Mouse (Mus musculus) bone marrow, adult 2 months (tissue): ENCODE data around the gene Gm973. TPM values are rescaled to one million over a fixed set of nuclear protein-coding genes. Genes with fewer than 3 reads are reported as not detected.

Experiments
- H3K27ac ChIP-seq: fragments of 200-500 bp; 2 replicates; pipeline ENCODE4 v1.5.1; 2012; ENCODE audit warnings: low read depth, mild to moderate bottlenecking, control low read depth, inconsistent platforms, low read length; ENCODE audit not compliant: control insufficient read depth, poor library complexity, insufficient read depth
- H3K4me1 ChIP-seq: fragments of 200-500 bp; 2 replicates; pipeline ENCODE4 v1.6.1; 2011; ENCODE audit warnings: low read length; ENCODE audit not compliant: control insufficient read depth, insufficient read depth
- H3K4me3 ChIP-seq: fragments of 200-500 bp; replicated peaks from 2 replicates; pipeline ENCODE3; 2011; ENCODE audit warnings: mild to moderate bottlenecking, low read depth, low read length, control low read depth; ENCODE audit not compliant: control insufficient read depth
- CTCF ChIP-seq: fragments of 200-500 bp; IDR thresholded peaks from 2 replicates; pipeline ENCODE4 v1.5.1; 2011; ENCODE audit warnings: low read length, control low read depth; ENCODE audit not compliant: control insufficient read depth, insufficient read depth
- POLR2A ChIP-seq: fragments of 200-500 bp; IDR thresholded peaks from 2 replicates; pipeline ENCODE4 v1.6.1; 2011; ENCODE audit warnings: low read depth, mild to moderate bottlenecking, control low read depth, low read length, borderline replicate concordance; ENCODE audit not compliant: control insufficient read depth
- WGBS: fragments of 180-500 bp; shearing (Covaris S2); methylation state at CpG from one replicate; pipeline ENCODE4 v1.1.7; 2018; 5-methylcytosine and 5-hydroxymethylcytosine counted together
- polyA plus RNA-seq: library from polyadenylated mRNA; stranded (reverse); fragments of >200 nt; gene quantifications from 2 replicates; pipeline ENCODE4 v1.2.4, GENCODE M21; 2011; ENCODE audit warnings: low replicate concordance; ENCODE audit not compliant: missing spikeins, insufficient read depth, insufficient read length

Gene Gm973
- polyA plus RNA-seq, 1 experiment: not detected

DNA sequence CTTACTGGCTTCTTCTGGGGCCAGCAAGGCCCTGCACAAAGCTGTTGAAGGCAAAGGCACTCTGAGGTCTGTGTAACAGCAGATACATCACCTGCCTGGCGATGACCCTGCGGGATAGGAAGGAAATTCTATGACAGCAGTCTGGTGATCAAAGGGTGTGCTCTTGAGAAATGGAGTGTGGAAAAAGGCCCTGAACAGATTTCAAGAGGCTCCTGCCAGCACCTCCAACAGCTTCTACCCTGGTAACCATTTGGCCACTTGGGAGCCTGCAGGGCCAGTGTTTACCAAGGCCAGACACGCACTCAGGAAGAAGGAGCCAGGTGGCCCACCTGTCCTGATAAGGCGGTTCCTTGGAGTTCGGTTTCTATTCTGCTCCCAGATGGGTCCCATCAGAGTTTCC lies 63.3 kb downstream of the Gm973 start:
- Histone ChIP-seq H3K4me1 (no peaks in the 10 kb centered on the region), H3K27ac (no peak overlapping the region), H3K4me3 (no peak overlapping the region)
- 82% methylated on average over 5 of the region's 5 CpGs for WGBS
- no peak for TF ChIP-seq POLR2A
- TF ChIP-seq CTCF: no peak

DNA sequence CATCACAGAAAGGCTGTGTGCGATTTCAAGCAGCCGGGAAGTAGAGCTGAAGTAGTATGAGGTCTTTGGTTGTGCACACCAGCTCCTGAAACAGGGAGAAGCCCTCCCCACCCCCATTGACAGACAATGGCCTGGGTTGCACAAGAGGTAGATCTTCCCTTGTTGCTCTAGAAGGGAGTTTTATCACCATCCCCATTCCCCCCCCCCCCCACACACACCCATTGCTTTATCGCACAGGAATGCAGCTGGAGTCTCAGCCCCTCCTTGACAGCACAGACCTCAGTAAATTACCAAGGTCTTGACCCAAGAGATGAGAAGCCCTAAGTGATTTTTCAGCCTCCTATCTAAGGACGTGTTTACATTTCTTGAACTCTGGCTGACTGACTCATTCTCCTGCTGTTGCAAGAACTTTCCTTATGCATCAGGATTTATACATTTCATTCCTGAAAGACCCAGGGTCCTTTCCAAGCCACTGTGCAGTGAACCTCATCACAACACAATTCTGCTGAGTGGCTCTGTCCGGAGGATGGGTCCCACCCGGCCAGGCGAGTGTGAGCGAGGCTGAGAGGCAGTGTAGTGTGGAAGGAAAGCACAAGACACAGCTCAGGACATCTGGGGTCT lies 64.2 kb downstream of the Gm973 start:
- 69% methylated on average over 8 of the region's 8 CpGs for WGBS
- Histone ChIP-seq H3K27ac (no peak overlapping the region), H3K4me3 (no peak overlapping the region), H3K4me1 (no peaks in the 10 kb centered on the region)
- TF ChIP-seq CTCF: no peak
- TF ChIP-seq POLR2A: no peak

DNA sequence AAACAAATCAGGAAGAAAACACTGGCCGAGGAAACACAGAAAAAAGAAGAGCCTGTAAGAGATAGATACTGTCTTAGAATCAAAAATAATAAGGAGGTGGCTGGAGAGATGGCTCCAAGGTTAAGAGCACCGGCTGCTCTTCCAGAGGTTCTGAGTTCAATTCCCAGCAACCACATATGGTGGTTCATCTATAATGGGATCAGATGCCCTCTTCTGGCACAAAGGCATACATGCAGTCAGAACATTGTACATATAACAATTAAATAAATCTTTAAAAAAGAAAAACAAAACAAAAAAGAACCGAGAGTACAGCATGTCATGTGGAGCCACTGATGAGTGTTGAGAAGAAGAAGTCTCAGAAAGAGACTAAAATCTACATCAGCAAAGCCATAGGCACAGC lies 64.8 kb downstream of the Gm973 start:
- Histone ChIP-seq H3K27ac (no peak overlapping the region), H3K4me1 (no peaks in the 10 kb centered on the region), H3K4me3 (no peak overlapping the region)
- WGBS: 72% methylated on average over 3 of the region's 3 CpGs
- no peak for TF ChIP-seq POLR2A
- TF ChIP-seq CTCF: no peak

DNA sequence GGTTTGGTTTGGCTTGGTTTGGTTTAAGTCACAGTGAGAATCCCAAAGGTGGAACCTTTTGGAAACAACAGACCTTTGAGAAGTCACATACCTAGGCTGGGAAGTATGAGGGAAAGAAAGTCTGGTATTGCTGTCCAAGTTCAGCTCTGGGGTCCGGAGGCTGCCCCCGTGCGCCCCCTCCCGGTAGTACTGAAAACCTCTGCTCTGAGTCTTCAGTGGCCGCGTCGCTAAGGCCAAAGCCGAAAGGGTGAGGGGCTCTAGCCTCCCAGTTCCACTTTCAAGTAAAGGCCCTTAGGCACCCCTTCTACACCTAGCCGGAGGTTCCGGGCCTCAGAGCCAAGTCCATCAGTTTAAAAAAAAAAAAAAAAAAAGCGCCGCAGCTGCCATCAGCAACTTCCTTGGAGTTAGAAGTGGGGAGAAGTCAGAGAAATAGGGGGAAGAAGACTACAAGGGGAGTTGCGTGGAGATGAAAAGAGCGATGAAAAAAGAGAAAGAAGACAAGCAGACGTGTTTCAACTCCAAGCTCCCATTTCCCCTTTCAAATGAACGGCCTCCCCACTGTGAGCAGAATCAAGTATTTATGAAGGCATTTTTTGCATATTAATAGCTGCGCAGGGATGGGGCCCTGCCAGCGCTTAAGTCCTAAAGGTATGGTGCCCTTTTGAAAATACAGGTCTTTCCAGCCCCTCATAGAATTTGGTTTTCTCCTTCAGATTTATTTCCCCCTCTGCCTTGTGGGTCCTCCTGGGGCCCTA lies 68.8 kb downstream of the Gm973 start:
- Histone ChIP-seq H3K4me3 (no peak overlapping the region), H3K27ac (no peak overlapping the region), H3K4me1 (no peaks in the 10 kb centered on the region)
- TF ChIP-seq POLR2A: no peak
- TF ChIP-seq CTCF: peak; percentile 77
- WGBS: 16% methylated on average over 18 of the region's 18 CpGs

GRCm38 (mm10) chr1:59589271-59589670 lies 73.2 kb downstream of the Gm973 start:
- H3K27ac ChIP-seq: no peak overlapping the region
- peaks cover 2% of the 10 kb centered on the region; the same call in 1 of the 2 replicates for H3K4me1 ChIP-seq
- 78% methylated on average over 1 of the region's 1 CpGs for WGBS
- TF ChIP-seq POLR2A (no peak), CTCF (no peak)
- H3K4me3 ChIP-seq: no peak overlapping the region

DNA sequence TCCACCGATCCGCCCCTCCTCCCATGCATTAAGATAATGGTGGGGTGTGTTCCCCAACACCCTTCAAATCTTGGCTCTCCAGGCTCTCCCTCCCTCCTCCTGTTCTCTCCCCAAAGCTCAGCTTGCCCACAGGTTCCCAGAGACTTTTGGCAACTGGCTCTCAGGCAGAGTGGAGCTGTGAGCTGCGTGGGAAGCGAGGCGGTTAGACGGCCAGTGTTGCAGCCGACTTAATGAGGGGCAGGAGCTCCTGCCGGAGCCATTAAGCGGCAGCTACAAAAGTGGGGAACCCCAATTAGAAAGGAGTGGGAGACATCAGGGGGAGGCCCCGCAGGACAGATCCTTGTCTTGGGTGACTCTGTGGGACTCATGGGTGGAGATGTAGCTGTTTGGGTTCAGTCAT lies 76.3 kb downstream of the Gm973 start:
- Histone ChIP-seq H3K4me1 (peaks cover 2% of the 10 kb centered on the region; the same call in 1 of the 2 replicates), H3K27ac (no peak overlapping the region), H3K4me3 (no peak overlapping the region)
- WGBS: 73% methylated on average over 10 of the region's 10 CpGs
- TF ChIP-seq CTCF (no peak), POLR2A (no peak)

GRCm38 (mm10) chr1:59592876-59593275 lies 76.8 kb downstream of the Gm973 start:
- TF ChIP-seq CTCF: no peak
- no peak for TF ChIP-seq POLR2A
- Histone ChIP-seq H3K4me1 (peaks cover 2% of the 10 kb centered on the region; the same call in 1 of the 2 replicates), H3K4me3 (no peak overlapping the region), H3K27ac (no peak overlapping the region)
- WGBS: 39% methylated on average over 12 of the region's 12 CpGs

GRCm38 (mm10) chr1:59593622-59594035 lies 77.6 kb downstream of the Gm973 start:
- WGBS: 5% methylated on average over 2 of the region's 2 CpGs
- TF ChIP-seq CTCF (no peak), POLR2A (no peak)
- Histone ChIP-seq H3K4me3 (no peak overlapping the region), H3K4me1 (peaks cover 2% of the 10 kb centered on the region; the same call in 1 of the 2 replicates), H3K27ac (peak overlapping the region; percentile 50)
